ENCODE assay signal across 8 mouse cellular contexts in the genomic region with DNA sequence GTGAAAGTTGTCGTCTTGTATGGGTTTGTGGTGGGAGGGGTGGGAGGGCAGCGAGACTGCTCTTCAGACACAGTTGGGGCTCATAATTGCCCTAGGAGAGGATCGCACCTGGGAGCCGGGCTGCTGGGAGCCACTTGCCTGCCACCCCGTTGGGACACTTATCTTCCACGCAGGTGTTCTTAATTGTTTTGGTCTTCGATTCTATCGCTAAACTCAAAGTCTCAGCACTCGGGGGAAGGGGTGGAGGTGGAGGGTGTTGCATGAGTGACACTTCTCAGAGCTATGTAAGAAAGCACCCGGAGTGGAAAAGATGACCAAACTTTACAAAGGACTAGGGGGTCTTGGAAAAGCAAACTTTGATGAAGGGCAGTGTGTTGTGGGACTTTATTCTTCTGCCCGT. TPM values are rescaled to one million over a fixed set of nuclear protein-coding genes. Genes with fewer than 3 reads are reported as not detected.
DNase-seq lines count a peak whose midpoint lies in the region; ATAC-seq lines count a peak whose summit lies in the region.

No protein-coding gene starts in this region.

- peaks cover 21% of the 10 kb centered on the region for H3K4me1 ChIP-seq in forebrain, embryonic 15.5 days
- no peaks in the 10 kb centered on the region; the same call in 1 of the 2 replicates for H3K4me1 ChIP-seq in kidney, embryonic 14.5 days (ENCODE audit: control insufficient read depth, insufficient read depth, low read length)

- no peaks in the 10 kb centered on the region for H3K36me3 ChIP-seq in forebrain, embryonic 15.5 days
- H3K36me3 ChIP-seq in kidney, embryonic 14.5 days (ENCODE audit: control insufficient read depth, insufficient read depth, low read length), result no peaks in the 10 kb centered on the region
- no peaks in the 10 kb centered on the region for H3K36me3 ChIP-seq in macrophage (ENCODE audit: inconsistent target)

- no peaks in the 10 kb centered on the region for H3K27me3 ChIP-seq in forebrain, embryonic 15.5 days
- H3K27me3 ChIP-seq in kidney, embryonic 14.5 days (ENCODE audit: control insufficient read depth, insufficient read depth, low read length), result no peaks in the 10 kb centered on the region

- peaks cover 11% of the 10 kb centered on the region for H3K79me2 ChIP-seq in macrophage (ENCODE audit: inconsistent target)

- no peak for ATAC-seq in forebrain, embryonic 15.5 days (replicated peaks)
- ATAC-seq in kidney, embryonic 14.5 days (ENCODE audit: low FRiP score, low TSS enrichment), result no peak
- ATAC-seq in megakaryocyte-erythroid progenitor cell, adult 5-6 weeks (replicated peaks; ENCODE audit: low FRiP score, low TSS enrichment, poor library complexity, severe bottlenecking), result no peak

- peak; percentile 45 for DNase-seq in A20 (ENCODE audit: low read depth, low spot score)
- DNase-seq in Muller cell, postnatal 12 days (ENCODE audit: inconsistent ontology term), result peak; percentile 58
- DNase-seq in thymus, postnatal 10 days (ENCODE audit: low spot score in 2 of 2), result peak; percentile 62 to 71
- no peak for DNase-seq in urinary bladder, postnatal 4 days (ENCODE audit: low spot score in 2 of 2)

- H3K9me3 ChIP-seq in forebrain, embryonic 15.5 days, result no peaks in the 10 kb centered on the region
- no peaks in the 10 kb centered on the region for H3K9me3 ChIP-seq in kidney, embryonic 14.5 days (ENCODE audit: control insufficient read depth, low read length)

- peak overlapping the region; percentile 26; the same call in 1 of the 2 replicates for H3K9ac ChIP-seq in forebrain, embryonic 15.5 days (replicated peaks)
- H3K9ac ChIP-seq in kidney, embryonic 14.5 days (ENCODE audit: low read depth, low read length), result peak overlapping the region; percentile 58

- peak overlapping the region; percentile 54 for H3K4me2 ChIP-seq in forebrain, embryonic 15.5 days (replicated peaks)
- H3K4me2 ChIP-seq in kidney, embryonic 14.5 days (replicated peaks; ENCODE audit: low read depth, low read length), result peak overlapping the region; percentile 67

- peak overlapping the region; percentile 17; the same call in 1 of the 2 replicates for H3K27ac ChIP-seq in forebrain, embryonic 15.5 days (replicated peaks)
- no peak overlapping the region for H3K27ac ChIP-seq in kidney, embryonic 14.5 days (ENCODE audit: low read depth, low read length)
- H3K27ac ChIP-seq in macrophage, result 0 out of 2 replicates have a peak overlapping the region, but pooled peaks have one; percentile 10

- WGBS in forebrain, embryonic 15.5 days, result under 1% methylated on average over 11 of the region's 11 CpGs
- under 1% methylated on average over 11 of the region's 11 CpGs for WGBS in kidney, embryonic 14.5 days
- WGBS in macrophage (ENCODE audit: missing documents), result 3% methylated on average over 9 of the region's 11 CpGs

- H3K4me3 ChIP-seq in forebrain, embryonic 15.5 days, result peak overlapping the region; percentile 39
- H3K4me3 ChIP-seq in kidney, embryonic 14.5 days (ENCODE audit: low read length), result peak overlapping the region; percentile 32
- H3K4me3 ChIP-seq in macrophage (ENCODE audit: inconsistent target), result peak overlapping the region; percentile 37

RNA-seq across cellular contexts. Expression of a gene that starts 3.6 kb away (rescaled TPM):
- 52.4 and 55.1 TPM in 2 replicates for polyA plus RNA-seq in forebrain, embryonic 15.5 days (2015; fragmentation: Nextera tagmentation; extraction: Ambion mirVana)
- 14.5 and 15.3 TPM in 2 replicates for polyA plus RNA-seq in kidney, embryonic 14.5 days (2014; fragmentation: Nextera tagmentation; extraction: Ambion mirVana)
- total RNA-seq in macrophage (2018; cell fraction: chromatin; rRNA removed), result 10 to 100 TPM; 14.1 to 72.0 (median 31.5) TPM
- 10 to 100 TPM; 12.9 to 44.8 (median 20.9) TPM for total RNA-seq in macrophage (2018; cell fraction: cytosol; rRNA removed)
- 10 to 100 TPM; 18.9 to 91.9 (median 37.5) TPM for total RNA-seq in macrophage (2018; cell fraction: nucleus; rRNA removed)
- polyA plus RNA-seq in macrophage (2018), result 13.0 to 49.2 TPM (median 33.8 TPM) in 3 replicates
- 17.2 and 22.1 TPM in 2 replicates for total RNA-seq in megakaryocyte-erythroid progenitor cell, adult 5-6 weeks (2014; fragmentation: Nextera tagmentation)
- 34.9 and 49.3 TPM in 2 replicates for total RNA-seq in megakaryocyte-erythroid progenitor cell, adult 5-6 weeks (2017)

RNA-seq across cellular contexts. Expression of a gene that starts 18.3 kb away (rescaled TPM):
- polyA plus RNA-seq in forebrain, embryonic 15.5 days (2015; fragmentation: Nextera tagmentation; extraction: Ambion mirVana), result 47.7 and 48.1 TPM in 2 replicates
- polyA plus RNA-seq in kidney, embryonic 14.5 days (2014; fragmentation: Nextera tagmentation; extraction: Ambion mirVana), result 12.1 and 13.1 TPM in 2 replicates
- 1 to 10 TPM; 1.7 to 9.3 (median 4.4) TPM for total RNA-seq in macrophage (2018; cell fraction: chromatin; rRNA removed)
- total RNA-seq in macrophage (2018; cell fraction: cytosol; rRNA removed), result 1 to 10 TPM; 1.1 to 3.4 (median 1.8) TPM
- total RNA-seq in macrophage (2018; cell fraction: nucleus; rRNA removed), result 1 to 10 TPM; 1.2 to 8.8 (median 3.6) TPM
- 2.1 to 4.4 TPM (median 2.6 TPM) in 3 replicates for polyA plus RNA-seq in macrophage (2018)
- total RNA-seq in megakaryocyte-erythroid progenitor cell, adult 5-6 weeks (2014; fragmentation: Nextera tagmentation), result 6.5 and 6.9 TPM in 2 replicates
- total RNA-seq in megakaryocyte-erythroid progenitor cell, adult 5-6 weeks (2017), result 4.5 and 7.0 TPM in 2 replicates

Comparison
In these comparisons a context has a peak if more than half of its experiments do, and no peak if none do; other contexts are left out.
1. DNase-seq: peak in A20 (single experiment), Muller cell, postnatal 12 days (single experiment) and thymus, postnatal 10 days (2 of 2); none in urinary bladder, postnatal 4 days (0 of 2).
2. Peak in every context shown above with its lines, with median percentiles within 50 percentile points of each other: H3K4me3 ChIP-seq.